Mouse (Mus musculus): ENCODE results near the gene Sirt4.
"Not testable (repeated sequence)": the region's sequence is repeated elsewhere in the genome, so short reads cannot be mapped to it uniquely, and the experiment has no call there.

DNA sequence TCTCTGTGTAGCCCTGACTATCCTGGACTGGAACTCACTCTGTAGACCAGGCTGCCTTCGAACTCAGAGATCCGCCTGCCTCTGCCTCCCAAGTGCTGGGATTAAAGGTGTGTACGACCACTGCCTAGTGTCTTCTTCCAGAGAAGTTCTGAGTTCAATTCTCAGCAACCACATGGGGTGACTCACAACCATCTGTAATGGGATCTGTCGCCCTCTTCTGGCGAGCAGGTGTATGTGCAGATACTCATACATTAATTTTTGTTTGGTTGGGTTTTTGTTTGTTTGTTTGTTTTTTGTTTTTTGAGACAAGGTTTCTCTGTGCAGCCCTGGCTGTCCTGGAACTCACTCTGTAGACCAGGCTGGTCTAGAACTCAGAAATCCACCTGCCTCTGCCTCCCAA is 41.9 kb downstream of the Sirt4 start:
- TF ChIP-seq CTCF, POLR2A (IDR thresholded peaks at IDR 0.05; ENCODE audit: insufficient read depth, low read depth, low read length): not testable (repeated sequence)

Measured in olfactory bulb, adult 2 months (tissue).